Mouse (Mus musculus) adrenal gland, adult 18-20 months (tissue): ENCODE measurements around the gene Rcan1. TPM values are rescaled to one million over a fixed set of nuclear protein-coding genes. Genes with fewer than 3 reads are reported as not detected.
"Not testable (repeated sequence)": the region's sequence is repeated elsewhere in the genome, so short reads cannot be mapped to it uniquely, and the experiment has no call there.

Experiments
- DNase-seq, 2 experiments: peaks; one replicate each; pipeline ENCODE4 v3.0.0; 2021 to 2022; ENCODE audit warnings: low spot score in 2 of 2
- total RNA-seq, 2 experiments: library from RNA; stranded (reverse); gene quantifications; 1 replicate in 1 of 2; 2 replicates in 1 of 2; pipeline ENCODE4 v1.2.3; 2021

The Rcan1 gene
- total RNA-seq, 2 experiments from 2014 or later, result 14.8 to 26.7 TPM

- no peak for DNase-seq
Observed at GRCm38 (mm10) chr16:92440229-92440628, 30.4 kb downstream of the Rcan1 start.

- no peak for DNase-seq
Observed at GRCm38 (mm10) chr16:92439775-92440174, 30.9 kb downstream of the Rcan1 start.

- DNase-seq, result no peak
Observed at GRCm38 (mm10) chr16:92435431-92435985, 35.2 kb downstream of the Rcan1 start.

- DNase-seq, result no peak
Observed at GRCm38 (mm10) chr16:92433176-92433575, 37.5 kb downstream of the Rcan1 start.

GRCm38 (mm10) chr16:92430731-92431130 is 39.9 kb downstream of the Rcan1 start:
- DNase-seq, result no peak

- DNase-seq, result no peak
Observed at GRCm38 (mm10) chr16:92428197-92428950, 42.3 kb downstream of the Rcan1 start.

- no peak for DNase-seq
Observed at GRCm38 (mm10) chr16:92426708-92427107, 44.0 kb downstream of the Rcan1 start.

GRCm38 (mm10) chr16:92425875-92426274 is 44.8 kb downstream of the Rcan1 start:
- DNase-seq, result no peak

- DNase-seq, result no peak
Observed at GRCm38 (mm10) chr16:92423363-92423762, 47.3 kb downstream of the Rcan1 start.

- no peak for DNase-seq
Observed at GRCm38 (mm10) chr16:92422435-92423362, 48.0 kb downstream of the Rcan1 start.

- no peak for DNase-seq
Observed at GRCm38 (mm10) chr16:92421147-92421934, 49.3 kb downstream of the Rcan1 start.

- DNase-seq, result no peak
Observed at GRCm38 (mm10) chr16:92420641-92421040, 50.0 kb downstream of the Rcan1 start.

- DNase-seq, result no peak
Observed at GRCm38 (mm10) chr16:92419099-92419498, 51.6 kb downstream of the Rcan1 start.

GRCm38 (mm10) chr16:92417267-92417666 is 53.4 kb downstream of the Rcan1 start:
- no peak for DNase-seq

- DNase-seq, result no peak
Observed at GRCm38 (mm10) chr16:92415702-92416118, 55.0 kb downstream of the Rcan1 start.

GRCm38 (mm10) chr16:92415038-92415437 is 55.6 kb downstream of the Rcan1 start:
- not testable (repeated sequence) for DNase-seq

GRCm38 (mm10) chr16:92412888-92413287 is 57.8 kb downstream of the Rcan1 start:
- DNase-seq, result no peak

- no peak for DNase-seq
Observed at GRCm38 (mm10) chr16:92411981-92412706, 58.5 kb downstream of the Rcan1 start.

GRCm38 (mm10) chr16:92410344-92410743 is 60.3 kb downstream of the Rcan1 start:
- no peak for DNase-seq

- no peak for DNase-seq
Observed at GRCm38 (mm10) chr16:92407883-92408282, 62.8 kb downstream of the Rcan1 start.
